ENCODE assay signal across 30 mouse cellular contexts in the genomic region with DNA sequence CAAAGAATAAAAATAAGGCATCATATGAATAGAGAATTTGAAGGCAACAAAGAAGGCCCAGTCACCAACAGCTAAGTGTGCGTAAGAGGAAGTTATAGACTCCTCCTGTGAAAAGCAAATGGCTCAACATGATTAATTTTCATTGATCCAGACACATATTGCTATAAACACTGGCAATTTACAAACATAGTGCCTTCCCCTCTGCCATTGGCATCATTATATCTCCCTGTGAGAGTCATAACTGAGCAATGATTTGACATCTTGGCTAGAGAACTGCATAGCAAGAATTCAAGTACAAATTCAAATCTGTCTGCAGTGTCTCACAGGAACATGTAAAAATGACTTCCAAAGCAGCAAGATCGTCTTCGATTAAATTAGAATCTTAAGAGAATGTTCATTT.
DNase-seq lines count a peak whose midpoint lies in the region; ATAC-seq lines count a peak whose summit lies in the region.
"Had no signal": no experiment of that assay in that cellular context is flagged by ENCODE, and none has a peak within 500 bp of the region (broad histone marks: within the 10 kb centered on the region; RNA-seq: fewer than 3 reads in every experiment).

No protein-coding gene starts in this region.

- WGBS in forebrain, embryonic 16.5 days: 68% methylated on average over 3 of the region's 3 CpGs
- WGBS in forebrain, embryonic 13.5 days: 91% methylated on average over 3 of the region's 3 CpGs
- 79% methylated on average over 3 of the region's 3 CpGs for WGBS in neural tube, embryonic 13.5 days
- WGBS in neural tube, embryonic 15.5 days: 60% methylated on average over 3 of the region's 3 CpGs

- no peaks in the 10 kb centered on the region for H3K36me3 ChIP-seq in forebrain, embryonic 16.5 days (ENCODE audit: control insufficient read depth, insufficient read depth)
- H3K36me3 ChIP-seq in forebrain, embryonic 13.5 days (ENCODE audit: poor library complexity, severe bottlenecking): no peaks in the 10 kb centered on the region
- no peaks in the 10 kb centered on the region for H3K36me3 ChIP-seq in neural tube, embryonic 13.5 days
- no peaks in the 10 kb centered on the region for H3K36me3 ChIP-seq in neural tube, embryonic 15.5 days
- H3K36me3 ChIP-seq: embryonic facial prominence, embryonic 10.5 days; embryonic facial prominence, embryonic 13.5 days; G1E; heart, embryonic 10.5 days; heart, embryonic 13.5 days; hindbrain, embryonic 15.5 days; intestine, embryonic 15.5 days had no signal

- no peak overlapping the region for H3K4me2 ChIP-seq in forebrain, embryonic 16.5 days (ENCODE audit: low read length)
- no peak overlapping the region for H3K4me2 ChIP-seq in forebrain, embryonic 13.5 days
- no peak overlapping the region for H3K4me2 ChIP-seq in neural tube, embryonic 13.5 days
- no peak overlapping the region for H3K4me2 ChIP-seq in neural tube, embryonic 15.5 days
- H3K4me2 ChIP-seq: embryonic facial prominence, embryonic 13.5 days; heart, embryonic 13.5 days; hindbrain, embryonic 15.5 days; intestine, embryonic 15.5 days had no signal

- no peak overlapping the region for H3K9ac ChIP-seq in forebrain, embryonic 16.5 days (replicated peaks; ENCODE audit: low read depth, low read length)
- no peak overlapping the region for H3K9ac ChIP-seq in forebrain, embryonic 13.5 days
- H3K9ac ChIP-seq in neural tube, embryonic 13.5 days: no peak overlapping the region
- H3K9ac ChIP-seq in neural tube, embryonic 15.5 days (replicated peaks): no peak overlapping the region
- H3K9ac ChIP-seq: embryonic facial prominence, embryonic 13.5 days; heart, embryonic 13.5 days; hindbrain, embryonic 15.5 days; intestine, embryonic 15.5 days had no signal

- H3K4me3 ChIP-seq in forebrain, embryonic 16.5 days (replicated peaks; ENCODE audit: low read length): no peak overlapping the region
- H3K4me3 ChIP-seq in forebrain, embryonic 13.5 days: no peak overlapping the region
- H3K4me3 ChIP-seq in neural tube, embryonic 13.5 days: no peak overlapping the region
- H3K4me3 ChIP-seq in neural tube, embryonic 15.5 days (replicated peaks): no peak overlapping the region
- H3K4me3 ChIP-seq: embryonic facial prominence, embryonic 10.5 days; embryonic facial prominence, embryonic 13.5 days; erythroblast, embryonic 14.5 days; heart, adult 2 months; heart, embryonic 10.5 days; heart, embryonic 13.5 days; hindbrain, embryonic 15.5 days; intestine, embryonic 15.5 days had no signal

- no peak for DNase-seq in neural tube, embryonic 10.5 days (ENCODE audit: extremely low spot score, low spot score)
- DNase-seq in gastrocnemius, adult 18-20 months (ENCODE audit: low spot score): no peak
- DNase-seq: adrenal gland, postnatal 10 days; adrenal gland, postnatal 36 days; B cell, adult 2 months; cerebellum, adult 11-12 months; cerebellum, adult 8-10 months; cerebellum, postnatal 10 days; cerebellum, postnatal 36 days; embryo, embryonic 11 days; gastrocnemius, postnatal 10 days; gastrocnemius, postnatal 36 days; heart, adult 2 months; heart, postnatal 14 days; heart, postnatal 4 days; kidney, adult 11 months had no signal

- H3K27ac ChIP-seq in forebrain, embryonic 16.5 days (ENCODE audit: low read length): no peak overlapping the region
- no peak overlapping the region for H3K27ac ChIP-seq in forebrain, embryonic 13.5 days
- no peak overlapping the region for H3K27ac ChIP-seq in neural tube, embryonic 13.5 days (replicated peaks)
- H3K27ac ChIP-seq in neural tube, embryonic 15.5 days (replicated peaks): no peak overlapping the region
- H3K27ac ChIP-seq: embryonic facial prominence, embryonic 10.5 days; embryonic facial prominence, embryonic 13.5 days; heart, adult 2 months; heart, embryonic 10.5 days; heart, embryonic 13.5 days; hindbrain, embryonic 15.5 days; intestine, embryonic 15.5 days had no signal

- H3K27me3 ChIP-seq in forebrain, embryonic 16.5 days (replicated peaks; ENCODE audit: control insufficient read depth, insufficient read depth, low read length): no peaks in the 10 kb centered on the region
- no peaks in the 10 kb centered on the region for H3K27me3 ChIP-seq in forebrain, embryonic 13.5 days
- no peaks in the 10 kb centered on the region for H3K27me3 ChIP-seq in neural tube, embryonic 13.5 days
- H3K27me3 ChIP-seq in neural tube, embryonic 15.5 days (replicated peaks): no peaks in the 10 kb centered on the region
- H3K27me3 ChIP-seq: CH12.LX; embryonic facial prominence, embryonic 13.5 days; heart, embryonic 13.5 days; hindbrain, embryonic 15.5 days; intestine, embryonic 15.5 days; Patski had no signal

- H3K4me1 ChIP-seq in forebrain, embryonic 16.5 days (replicated peaks; ENCODE audit: control insufficient read depth, insufficient read depth, low read length): no peaks in the 10 kb centered on the region
- H3K4me1 ChIP-seq in forebrain, embryonic 13.5 days: no peaks in the 10 kb centered on the region
- no peaks in the 10 kb centered on the region for H3K4me1 ChIP-seq in neural tube, embryonic 13.5 days (replicated peaks)
- H3K4me1 ChIP-seq in neural tube, embryonic 15.5 days: 0 out of 2 replicates have a peak, but pooled peaks cover 2% of the 10 kb centered on the region
- H3K4me1 ChIP-seq: embryonic facial prominence, embryonic 10.5 days; embryonic facial prominence, embryonic 13.5 days; heart, embryonic 10.5 days; hindbrain, embryonic 15.5 days; intestine, embryonic 15.5 days had no signal

- peak; percentile 76 for ATAC-seq in forebrain, embryonic 16.5 days
- ATAC-seq in forebrain, embryonic 13.5 days: no peak; the same call in 1 of the 2 replicates
- ATAC-seq in neural tube, embryonic 13.5 days (ENCODE audit: low read depth): peak; percentile 84
- ATAC-seq in neural tube, embryonic 15.5 days (ENCODE audit: low FRiP score): peak; percentile 66; the same call in 1 of the 2 replicates
- ATAC-seq: intestine, embryonic 15.5 days; Patski had no signal

- H3K9me3 ChIP-seq in forebrain, embryonic 16.5 days (ENCODE audit: control insufficient read depth, low read length): no peaks in the 10 kb centered on the region
- no peaks in the 10 kb centered on the region for H3K9me3 ChIP-seq in forebrain, embryonic 13.5 days (replicated peaks)
- H3K9me3 ChIP-seq in neural tube, embryonic 13.5 days: no peaks in the 10 kb centered on the region
- no peaks in the 10 kb centered on the region for H3K9me3 ChIP-seq in neural tube, embryonic 15.5 days (replicated peaks)
- H3K9me3 ChIP-seq: embryonic facial prominence, embryonic 10.5 days; embryonic facial prominence, embryonic 13.5 days; G1E; heart, embryonic 10.5 days; heart, embryonic 13.5 days; hindbrain, embryonic 15.5 days; intestine, embryonic 15.5 days had no signal
